Mouse (Mus musculus): ENCODE results near the gene Gabbr2. TPM values are rescaled to one million over a fixed set of nuclear protein-coding genes. Genes with fewer than 3 reads are reported as not detected.

The Gabbr2 gene
- total and polyA plus RNA-seq, 3 experiments, result not detected

DNA sequence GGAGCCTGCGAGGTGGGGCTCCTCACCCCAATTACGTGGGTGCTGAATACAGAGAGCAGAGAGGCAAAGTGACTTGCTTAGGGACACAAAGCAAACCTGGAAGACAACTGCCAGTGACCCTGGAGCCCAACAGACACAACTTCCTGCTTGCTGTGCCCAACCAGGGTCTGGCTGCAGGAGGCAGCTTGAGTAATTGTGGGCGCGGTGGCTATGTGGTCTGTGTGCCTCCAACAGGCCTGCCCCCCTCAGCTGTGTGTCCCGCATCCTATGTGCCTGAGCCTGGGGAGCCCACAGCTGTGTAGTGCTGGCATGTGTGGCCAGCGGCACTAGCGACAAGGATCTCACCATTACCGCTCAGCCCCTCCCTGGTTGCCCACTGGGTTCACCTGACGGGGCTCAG is 377.0 kb downstream of the Gabbr2 start:
- in situ Hi-C loops (cut with MboI; ENCODE audit: low pct_ligation_motif_present, low pct_unique_long_range_greater_than_20kb, low sequenced_read_pairs) (loop anchor here (5.0 kb wide), 1 partner anchor 38 kb away; the partner anchor contains the start of gene Tbc1d2), dilution Hi-C loops (cut with MboI; ENCODE audit: extremely low pct_ligation_motif_present, extremely low pct_unique_long_range_greater_than_20kb, low sequenced_read_pairs) (no loop called here)
- peaks cover 5 to 17% of the 10 kb centered on the region in 2 experiments for H3K4me1 ChIP-seq (ENCODE audit: control insufficient read depth in 1 of 2, insufficient read depth in 2 of 2)
- no peak overlapping the region for H3K27ac ChIP-seq (ENCODE audit: insufficient read depth, low read depth)
- no peaks in the 10 kb centered on the region for H3K36me3 ChIP-seq (replicated peaks in 1 of 2; ENCODE audit: control insufficient read depth in 1 of 2, insufficient read depth in 1 of 2, low read length in 1 of 2)
- H3K4me3 ChIP-seq (replicated peaks in 1 of 3; ENCODE audit: low read depth in 2 of 3, low read length in 2 of 3, poor library complexity in 1 of 3), result no peak overlapping the region
- no peaks in the 10 kb centered on the region for H3K79me2 ChIP-seq (replicated peaks; ENCODE audit: control insufficient read depth, extremely low read depth, insufficient read depth, poor library complexity, severe bottlenecking)
- H3K4me2 ChIP-seq (ENCODE audit: insufficient read depth, low read depth, poor library complexity, severe bottlenecking), result no peak overlapping the region
- H3K27me3 ChIP-seq (replicated peaks), result peaks cover 7% of the 10 kb centered on the region
- DNase-seq (ENCODE audit: extremely low read depth), result no peak
- TF ChIP-seq E2F4 (IDR thresholded peaks at IDR 0.05; ENCODE audit: insufficient replicate concordance, low read depth, low read length), result no peak
- no peak for TF ChIP-seq JUN (IDR thresholded peaks at IDR 0.05; ENCODE audit: insufficient read depth, low read depth, low read length)
- no peak for TF ChIP-seq UBTF (IDR thresholded peaks at IDR 0.05; ENCODE audit: low read depth, low read length)
- TF ChIP-seq MXI1 (IDR thresholded peaks at IDR 0.05; ENCODE audit: low read depth, low read length), result no peak
- TF ChIP-seq USF1 (IDR thresholded peaks at IDR 0.05; ENCODE audit: low read depth, low read length), result no peak
- no peak for TF ChIP-seq BHLHE40 (IDR thresholded peaks at IDR 0.05; ENCODE audit: low read depth, low read length)
- no peak for TF ChIP-seq JUND (conservative IDR thresholded peaks at IDR 0.05; ENCODE audit: low read depth, low read length)
- TF ChIP-seq CHD1 (IDR thresholded peaks at IDR 0.05; ENCODE audit: low read depth, low read length), result no peak
- no peak for TF ChIP-seq IRF4 (IDR thresholded peaks at IDR 0.05; ENCODE audit: low read depth, low read length)
- no peak for TF ChIP-seq TBP (conservative IDR thresholded peaks at IDR 0.05; ENCODE audit: low read depth, low read length)
- TF ChIP-seq NRF1 (IDR thresholded peaks at IDR 0.05; ENCODE audit: low read depth, low read length), result no peak
- no peak overlapping the region for H3K9ac ChIP-seq (ENCODE audit: insufficient read depth, low read depth)
- no peaks in the 10 kb centered on the region for H3K9me3 ChIP-seq (replicated peaks; ENCODE audit: low read length)

DNA sequence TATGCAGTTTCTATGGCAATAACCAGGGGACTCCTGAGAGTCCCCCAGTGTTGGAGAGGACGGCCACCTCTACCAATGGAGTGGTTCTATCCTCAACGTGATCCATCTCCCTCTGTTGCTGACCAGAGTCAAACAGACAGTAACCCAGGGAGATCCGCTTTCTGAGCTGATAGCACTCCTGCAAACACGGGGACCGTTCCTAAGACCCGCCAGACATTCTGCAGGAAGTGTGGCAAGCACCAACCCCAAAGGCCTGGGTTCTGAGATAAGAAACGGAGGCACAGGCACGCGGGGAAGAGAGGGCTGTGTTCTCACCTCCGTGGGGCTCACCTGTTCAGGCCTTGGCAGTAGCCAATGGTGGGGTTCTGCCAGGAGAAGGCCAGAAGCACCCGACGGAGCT is 378.1 kb downstream of the Gabbr2 start:
- no peaks in the 10 kb centered on the region for H3K36me3 ChIP-seq (replicated peaks in 1 of 2; ENCODE audit: control insufficient read depth in 1 of 2, insufficient read depth in 1 of 2, low read length in 1 of 2)
- DNase-seq (ENCODE audit: extremely low read depth), result no peak
- dilution Hi-C loops (cut with MboI; ENCODE audit: extremely low pct_ligation_motif_present, extremely low pct_unique_long_range_greater_than_20kb, low sequenced_read_pairs), result no loop called here

More for the DNA sequence above, 378.1 kb downstream of the Gabbr2 start:
- H3K79me2 ChIP-seq (replicated peaks; ENCODE audit: control insufficient read depth, extremely low read depth, insufficient read depth, poor library complexity, severe bottlenecking), result no peaks in the 10 kb centered on the region
- H3K27me3 ChIP-seq (replicated peaks), result peaks cover 6% of the 10 kb centered on the region
- H3K9ac ChIP-seq (ENCODE audit: insufficient read depth, low read depth), result no peak overlapping the region
- no peak overlapping the region for H3K27ac ChIP-seq (ENCODE audit: insufficient read depth, low read depth)
- H3K4me3 ChIP-seq (replicated peaks in 1 of 3; ENCODE audit: low read depth in 2 of 3, low read length in 2 of 3, poor library complexity in 1 of 3), result no peak overlapping the region
- no peaks in the 10 kb centered on the region for H3K9me3 ChIP-seq (replicated peaks; ENCODE audit: low read length)
- no peak for TF ChIP-seq CTCF (conservative IDR thresholded peaks at IDR 0.05 in 1 of 2, IDR thresholded peaks at IDR 0.05 in 1 of 2; ENCODE audit: low read depth in 2 of 2, low read length in 2 of 2)
- TF ChIP-seq TBP (conservative IDR thresholded peaks at IDR 0.05; ENCODE audit: low read depth, low read length), result no peak
- TF ChIP-seq ETS1 (conservative IDR thresholded peaks at IDR 0.05; ENCODE audit: low read depth, low read length), result no peak
- no peak overlapping the region for H3K4me2 ChIP-seq (ENCODE audit: insufficient read depth, low read depth, poor library complexity, severe bottlenecking)
- in situ Hi-C loops (cut with MboI; ENCODE audit: low pct_ligation_motif_present, low pct_unique_long_range_greater_than_20kb, low sequenced_read_pairs), result loop anchor here (5.0 kb wide), 1 partner anchor 39 kb away; the partner anchor contains the start of gene Tbc1d2
- peaks cover 8 to 27% of the 10 kb centered on the region in 2 experiments for H3K4me1 ChIP-seq (ENCODE audit: control insufficient read depth in 1 of 2, insufficient read depth in 2 of 2)

Other genes starting within 250 kb of the Gabbr2 start
- not detected in 2 replicates for gene Anks6, start 65.6 kb upstream of the Gabbr2 start, total RNA-seq (2012; rRNA removed)
- gene Anks6, start 65.6 kb upstream of the Gabbr2 start, total RNA-seq (2014; rRNA removed), result not detected in 2 replicates
- gene Anks6, start 65.6 kb upstream of the Gabbr2 start, polyA plus RNA-seq (2012; ENCODE audit: insufficient read length, low read depth), result not detected in 2 replicates
- 15.8 and 17.7 TPM in 2 replicates for gene Galnt12, start 100.0 kb upstream of the Gabbr2 start, total RNA-seq (2012; rRNA removed)
- 14.7 and 16.1 TPM in 2 replicates for gene Galnt12, start 100.0 kb upstream of the Gabbr2 start, total RNA-seq (2014; rRNA removed)
- gene Galnt12, start 100.0 kb upstream of the Gabbr2 start, polyA plus RNA-seq (2012; ENCODE audit: insufficient read length, low read depth), result 16.4 and 18.6 TPM in 2 replicates
- 0.08 and 0.17 TPM in 2 replicates for gene Col15a1, start 216.3 kb upstream of the Gabbr2 start, total RNA-seq (2012; rRNA removed)
- gene Col15a1, start 216.3 kb upstream of the Gabbr2 start, total RNA-seq (2014; rRNA removed), result 0.14 and 0.68 TPM in 2 replicates
- 1.1 and 2.2 TPM in 2 replicates for gene Col15a1, start 216.3 kb upstream of the Gabbr2 start, polyA plus RNA-seq (2012; ENCODE audit: insufficient read length, low read depth)